Mouse (Mus musculus): ENCODE measurements around the gene Uqcrc2. TPM values are rescaled to one million over a fixed set of nuclear protein-coding genes. Genes with fewer than 3 reads are reported as not detected.

Uqcrc2 gene
- 146 and 168 TPM in 2 replicates for polyA plus RNA-seq (2015; fragmentation: Nextera tagmentation; extraction: Ambion mirVana)

DNA sequence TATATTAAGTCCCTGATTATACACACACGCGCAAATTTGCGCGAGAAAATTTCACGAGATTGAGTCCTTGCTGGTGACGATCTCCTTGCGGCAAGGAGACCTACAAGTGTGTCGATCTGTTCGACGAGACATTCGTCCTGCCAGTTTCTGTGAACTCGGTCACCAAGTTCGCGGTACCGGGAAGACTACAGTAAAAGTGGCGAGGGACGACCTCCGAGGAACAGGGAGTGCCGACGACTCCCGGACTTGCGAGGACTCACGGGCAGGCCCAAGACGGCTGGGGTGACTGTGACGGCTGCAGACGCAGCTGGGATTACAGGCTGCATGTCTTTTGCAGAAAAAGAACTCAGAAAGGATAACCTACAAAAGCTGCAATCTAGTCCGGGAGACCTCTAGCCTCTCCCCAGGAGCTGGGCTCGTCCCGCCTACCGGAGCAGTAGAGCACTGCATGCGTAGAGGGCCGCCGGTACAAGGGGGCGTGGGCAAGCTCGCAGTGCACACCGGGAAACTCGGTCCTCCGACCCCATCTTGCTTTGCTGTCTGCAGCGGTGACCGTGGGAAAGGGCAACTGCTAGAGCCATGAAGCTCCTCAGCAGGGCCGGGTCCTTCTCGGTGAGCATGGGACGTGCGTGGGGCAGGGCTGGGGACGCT lies at the start of gene Uqcrc2:
Gene Uqcrc2, plus strand, starts transcription at position 466 of the 651 bp plus-strand sequence.

DNA sequence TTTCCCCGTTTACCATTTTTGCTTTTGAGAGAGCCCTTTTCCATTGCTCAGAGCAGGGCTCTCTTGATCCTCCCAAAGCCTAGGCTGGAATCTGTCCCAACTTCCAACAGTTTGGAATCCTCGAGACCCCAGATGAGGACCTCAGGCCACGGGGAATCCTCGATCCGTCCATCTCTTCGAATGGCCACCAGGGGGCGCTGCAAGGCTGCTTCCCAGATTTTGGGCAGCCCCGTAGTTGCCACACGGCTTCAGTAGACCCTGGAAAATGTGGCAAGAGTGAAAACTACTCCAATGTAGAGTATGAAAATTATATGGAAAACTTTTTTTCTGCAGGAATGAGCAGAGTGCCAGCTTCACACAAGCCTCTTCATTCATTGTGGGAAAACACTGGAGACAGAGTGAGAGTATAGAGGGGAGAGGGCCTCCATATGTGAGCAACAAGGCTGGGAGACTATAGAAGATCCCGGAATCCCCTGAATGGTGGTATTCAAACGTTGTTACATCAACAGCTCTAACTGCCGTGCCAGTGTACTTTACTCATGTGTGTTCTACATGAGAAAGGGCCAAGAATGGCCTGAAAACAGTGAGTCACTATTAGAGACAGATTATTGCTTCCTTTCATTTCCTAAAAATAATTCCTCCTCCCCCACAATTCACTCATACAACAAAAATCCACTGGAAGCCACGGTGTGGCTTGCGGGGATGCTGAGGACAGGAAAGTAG lies 35.3 kb downstream of the Uqcrc2 start, which contains the start of gene Pdzd9:
Gene Pdzd9, minus strand, starts transcription at position 191 of the 723 bp plus-strand sequence.

DNA sequence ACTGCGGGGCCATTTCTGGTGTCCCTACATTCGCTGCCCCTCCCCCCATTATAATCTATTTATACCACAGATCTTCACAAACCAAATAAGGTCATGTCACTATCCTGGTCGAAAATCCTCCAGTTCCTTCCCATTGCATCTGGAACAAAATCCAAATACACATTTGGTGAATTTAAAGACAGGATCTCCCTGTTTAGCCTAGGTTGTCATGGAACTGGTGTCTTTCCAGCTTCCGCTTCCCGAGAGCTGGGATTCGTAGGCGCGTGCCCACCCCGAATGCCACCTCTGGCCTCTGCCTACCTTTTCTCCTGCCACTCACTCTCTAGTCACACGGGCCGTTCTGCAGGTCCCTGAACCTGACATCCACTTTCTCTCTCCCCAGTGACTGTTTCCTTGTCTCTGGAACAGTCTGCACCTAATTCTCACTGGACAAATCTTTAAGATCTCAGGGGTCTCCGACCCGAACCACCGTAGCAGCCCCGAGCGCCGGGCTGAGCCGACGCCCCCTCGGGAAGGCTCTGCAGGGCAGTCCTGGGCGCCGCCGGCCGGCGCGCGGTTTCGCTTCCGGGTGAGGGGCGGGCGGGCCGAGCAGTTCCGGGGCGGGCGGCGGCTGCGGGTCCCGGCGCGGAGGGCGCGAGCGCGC lies 42.1 kb downstream of the Uqcrc2 start, which contains the start of gene Mosmo:
Gene Mosmo, plus strand, starts transcription at position 618 of the 643 bp plus-strand sequence.

Other genes starting within 250 kb of the Uqcrc2 start
- gene Abca16, start 225.5 kb upstream of the Uqcrc2 start, polyA plus RNA-seq (2015; fragmentation: Nextera tagmentation; extraction: Ambion mirVana) = not detected in 2 replicates
- gene Pdzd9, start 35.2 kb downstream of the Uqcrc2 start, polyA plus RNA-seq (2015; fragmentation: Nextera tagmentation; extraction: Ambion mirVana) = 0.12 and 0.23 TPM in 2 replicates
- 10.4 and 11.0 TPM in 2 replicates for gene Mosmo, start 42.4 kb downstream of the Uqcrc2 start, polyA plus RNA-seq (2015; fragmentation: Nextera tagmentation; extraction: Ambion mirVana)
- gene Vwa3a, start 104.1 kb downstream of the Uqcrc2 start, polyA plus RNA-seq (2015; fragmentation: Nextera tagmentation; extraction: Ambion mirVana) = 0.19 and 0.28 TPM in 2 replicates
- not detected in 2 replicates for gene Gm5737, start 177.2 kb downstream of the Uqcrc2 start, polyA plus RNA-seq (2015; fragmentation: Nextera tagmentation; extraction: Ambion mirVana)
- gene Eef2k, start 207.7 kb downstream of the Uqcrc2 start, polyA plus RNA-seq (2015; fragmentation: Nextera tagmentation; extraction: Ambion mirVana) = 67.5 and 82.6 TPM in 2 replicates